8 mouse cellular contexts compared by ENCODE assay signal in genomic region chr3:58577506-58578050, GRCm38 (mm10). TPM values are rescaled to one million over a fixed set of nuclear protein-coding genes. Genes with fewer than 3 reads are reported as not detected.
DNase-seq lines count a peak whose midpoint lies in the region; ATAC-seq lines count a peak whose summit lies in the region.
"Had no signal": no experiment of that assay in that cellular context is flagged by ENCODE, and none has a peak within 500 bp of the region (broad histone marks: within the 10 kb centered on the region; RNA-seq: fewer than 3 reads in every experiment).

No protein-coding gene starts in this region.

- no peak overlapping the region for H3K27ac ChIP-seq in neural tube, embryonic 11.5 days (ENCODE audit: low read depth, low read length)
- peak overlapping the region; percentile 100; the same call in 1 of the 2 replicates for H3K27ac ChIP-seq in embryonic facial prominence, embryonic 15.5 days (replicated peaks)
- peak overlapping the region; percentile 99; the same call in 1 of the 2 replicates for H3K27ac ChIP-seq in limb, embryonic 13.5 days

- peak overlapping the region; percentile 59 for H3K4me2 ChIP-seq in neural tube, embryonic 11.5 days (ENCODE audit: low read depth)
- H3K4me2 ChIP-seq in embryonic facial prominence, embryonic 15.5 days (replicated peaks), result peak overlapping the region; percentile 48
- H3K4me2 ChIP-seq in limb, embryonic 13.5 days (replicated peaks), result peak overlapping the region; percentile 65

- no peak for DNase-seq in neural tube, embryonic 11.5 days (ENCODE audit: low spot score)
- no peak for DNase-seq in neural tube, embryonic 10.5 days (ENCODE audit: extremely low spot score, low spot score)
- DNase-seq in right cerebral cortex, postnatal 4 days, result no peak
- no peak for DNase-seq in adrenal gland, adult 2 months
- no peak for DNase-seq in adrenal gland, postnatal 14 days

- H3K27me3 ChIP-seq in neural tube, embryonic 11.5 days (ENCODE audit: control insufficient read depth, insufficient read depth, low read length), result no peaks in the 10 kb centered on the region
- no peaks in the 10 kb centered on the region for H3K27me3 ChIP-seq in embryonic facial prominence, embryonic 15.5 days
- H3K27me3 ChIP-seq in limb, embryonic 13.5 days, result no peaks in the 10 kb centered on the region

- WGBS in neural tube, embryonic 11.5 days, result 23% methylated on average over 8 of the region's 8 CpGs
- 9% methylated on average over 8 of the region's 8 CpGs for WGBS in embryonic facial prominence, embryonic 15.5 days
- WGBS in limb, embryonic 13.5 days, result 12% methylated on average over 8 of the region's 8 CpGs

- peak overlapping the region; percentile 100 for H3K9ac ChIP-seq in neural tube, embryonic 11.5 days (ENCODE audit: low read length)
- peak overlapping the region; percentile 98; the same call in 1 of the 2 replicates for H3K9ac ChIP-seq in embryonic facial prominence, embryonic 15.5 days
- peak overlapping the region; percentile 97 for H3K9ac ChIP-seq in limb, embryonic 13.5 days

- H3K4me3 ChIP-seq in neural tube, embryonic 11.5 days (ENCODE audit: low read depth, low read length), result peak overlapping the region; percentile 96
- H3K4me3 ChIP-seq in embryonic facial prominence, embryonic 15.5 days (replicated peaks), result peak overlapping the region; percentile 87
- H3K4me3 ChIP-seq in limb, embryonic 13.5 days, result peak overlapping the region; percentile 75

- H3K9me3 ChIP-seq in neural tube, embryonic 11.5 days (ENCODE audit: control insufficient read depth, low read length), result no peaks in the 10 kb centered on the region
- no peaks in the 10 kb centered on the region for H3K9me3 ChIP-seq in embryonic facial prominence, embryonic 15.5 days (replicated peaks)
- H3K9me3 ChIP-seq in limb, embryonic 13.5 days, result no peaks in the 10 kb centered on the region

- ATAC-seq in neural tube, embryonic 11.5 days (ENCODE audit: insufficient read depth, low FRiP score, low TSS enrichment), result no peak
- no peak for ATAC-seq in embryonic facial prominence, embryonic 15.5 days (ENCODE audit: insufficient number of reproducible peaks, low FRiP score, low TSS enrichment, low read depth)
- ATAC-seq in limb, embryonic 13.5 days (ENCODE audit: low FRiP score, low read depth), result no peak

- H3K4me1 ChIP-seq in neural tube, embryonic 11.5 days (ENCODE audit: control insufficient read depth, insufficient read depth, low read length), result 0 out of 2 replicates have a peak, but pooled peaks cover 4% of the 10 kb centered on the region
- peaks cover 9% of the 10 kb centered on the region; the same call in 1 of the 2 replicates for H3K4me1 ChIP-seq in embryonic facial prominence, embryonic 15.5 days
- peaks cover 22% of the 10 kb centered on the region for H3K4me1 ChIP-seq in limb, embryonic 13.5 days

- H3K36me3 ChIP-seq in neural tube, embryonic 11.5 days (ENCODE audit: control insufficient read depth, insufficient read depth, low read length), result 0 out of 2 replicates have a peak, but pooled peaks cover 2% of the 10 kb centered on the region
- H3K36me3 ChIP-seq in embryonic facial prominence, embryonic 15.5 days, result peaks cover 7% of the 10 kb centered on the region; the same call in 1 of the 2 replicates
- H3K36me3 ChIP-seq in limb, embryonic 13.5 days, result peaks cover 14% of the 10 kb centered on the region

RNA-seq across cellular contexts. Expression of gene Selenot, which starts 1.1 kb away (rescaled TPM):
- polyA plus RNA-seq in neural tube, embryonic 11.5 days (2014; fragmentation: Nextera tagmentation; extraction: Ambion mirVana), result 25.6 and 28.1 TPM in 2 replicates
- polyA plus RNA-seq in embryonic facial prominence, embryonic 15.5 days (2015; fragmentation: Nextera tagmentation; extraction: Ambion mirVana), result 15.4 and 16.0 TPM in 2 replicates
- 14.1 and 14.9 TPM in 2 replicates for polyA plus RNA-seq in limb, embryonic 13.5 days (2015; fragmentation: Nextera tagmentation; extraction: Ambion mirVana)
- 100 to 1,000 TPM; 125 to 149 TPM for total RNA-seq in adrenal gland, adult 2 months (2021)
- polyA plus RNA-seq in adrenal gland, adult 2 months (2012; rRNA removed), result 23.5 and 26.2 TPM in 2 replicates
- 117 and 125 TPM in 2 replicates for total RNA-seq in adrenal gland, postnatal 14 days (2021)

RNA-seq across cellular contexts. Expression of gene Serp1, which starts 51.9 kb away (rescaled TPM):
- 148 and 151 TPM in 2 replicates for polyA plus RNA-seq in neural tube, embryonic 11.5 days (2014; fragmentation: Nextera tagmentation; extraction: Ambion mirVana)
- polyA plus RNA-seq in embryonic facial prominence, embryonic 15.5 days (2015; fragmentation: Nextera tagmentation; extraction: Ambion mirVana), result 166 and 169 TPM in 2 replicates
- polyA plus RNA-seq in limb, embryonic 13.5 days (2015; fragmentation: Nextera tagmentation; extraction: Ambion mirVana), result 175 and 178 TPM in 2 replicates
- 100 to 1,000 TPM in 1 of 2 experiments, 10 to 100 TPM in 1; 96.4 to 103 TPM for total RNA-seq in adrenal gland, adult 2 months (2021)
- polyA plus RNA-seq in adrenal gland, adult 2 months (2012; rRNA removed), result 104 and 105 TPM in 2 replicates
- total RNA-seq in adrenal gland, postnatal 14 days (2021), result 80.6 and 86.8 TPM in 2 replicates

RNA-seq across cellular contexts. Expression of gene Eif2a, which starts 52.0 kb away (rescaled TPM):
- 57.4 and 67.3 TPM in 2 replicates for polyA plus RNA-seq in neural tube, embryonic 11.5 days (2014; fragmentation: Nextera tagmentation; extraction: Ambion mirVana)
- 46.1 and 47.9 TPM in 2 replicates for polyA plus RNA-seq in embryonic facial prominence, embryonic 15.5 days (2015; fragmentation: Nextera tagmentation; extraction: Ambion mirVana)
- polyA plus RNA-seq in limb, embryonic 13.5 days (2015; fragmentation: Nextera tagmentation; extraction: Ambion mirVana), result 54.9 and 58.1 TPM in 2 replicates
- total RNA-seq in adrenal gland, adult 2 months (2021), result 10 to 100 TPM; 47.1 to 49.9 TPM
- polyA plus RNA-seq in adrenal gland, adult 2 months (2012; rRNA removed), result 0.74 and 1.0 TPM in 2 replicates
- 45.7 and 55.3 TPM in 2 replicates for total RNA-seq in adrenal gland, postnatal 14 days (2021)

RNA-seq across cellular contexts. Expression of gene Erich6, which starts 59.4 kb away (rescaled TPM):
- polyA plus RNA-seq in neural tube, embryonic 11.5 days (2014; fragmentation: Nextera tagmentation; extraction: Ambion mirVana), result not detected in 2 replicates
- 0.08 TPM in 1 of 2 replicates, not detected in the other for polyA plus RNA-seq in embryonic facial prominence, embryonic 15.5 days (2015; fragmentation: Nextera tagmentation; extraction: Ambion mirVana)
- polyA plus RNA-seq in limb, embryonic 13.5 days (2015; fragmentation: Nextera tagmentation; extraction: Ambion mirVana), result not detected in 2 replicates
- under 1 TPM; 0.12 to 0.21 TPM for total RNA-seq in adrenal gland, adult 2 months (2021)
- not detected in 2 replicates for polyA plus RNA-seq in adrenal gland, adult 2 months (2012; rRNA removed)
- not detected in 2 replicates for total RNA-seq in adrenal gland, postnatal 14 days (2021)
- total RNA-seq: hematopoietic stem cell, adult 5-6 weeks had no signal

Comparison
In these comparisons a context has a peak if more than half of its experiments do, and no peak if none do; other contexts are left out.
1. RNA of gene Eif2a, which starts 52.0 kb away (polyA plus RNA-seq): 57.4 to 67.3 TPM in neural tube, embryonic 11.5 days, 54.9 to 58.1 TPM in limb, embryonic 13.5 days and 46.1 to 47.9 TPM in embryonic facial prominence, embryonic 15.5 days; 0.74 to 1.0 TPM in adrenal gland, adult 2 months; every median in the first group is over 10 times any median in the second.
2. Peak in every context shown above with its lines, with median percentiles within 50 percentile points of each other: H3K4me2 ChIP-seq, H3K4me3 ChIP-seq and H3K9ac ChIP-seq.